Mouse (Mus musculus) urinary bladder, postnatal 0 days (tissue): ENCODE measurements around the gene Park7. TPM values are rescaled to one million over a fixed set of nuclear protein-coding genes. Genes with fewer than 3 reads are reported as not detected.

Experiments
- polyA plus RNA-seq: library from polyadenylated mRNA; unstranded; fragments of >200 nt; fragmentation: Nextera tagmentation; extraction: Ambion mirVana; gene quantifications from 2 replicates; pipeline ENCODE4 v1.2.1, GENCODE M21; 2015

Park7 gene
- polyA plus RNA-seq: 299 and 301 TPM in 2 replicates

GRCm38 (mm10) chr4:150914290-150914733 lies at the start of gene Park7, which contains the start of gene Tnfrsf9:
Gene Park7, minus strand, starts transcription at chr4:150914437.
Gene Tnfrsf9, plus strand, starts transcription at chr4:150914562.

GRCm38 (mm10) chr4:150853680-150854461 lies 60.4 kb downstream of the Park7 start, which contains the start of gene Errfi1:
Gene Errfi1, plus strand, starts transcription at chr4:150853919.

Other genes with a start within 250 kb of the Park7 start
- gene Errfi1, start 60.5 kb downstream of the Park7 start, polyA plus RNA-seq: 37.5 and 40.2 TPM in 2 replicates
- 1.2 and 1.8 TPM in 2 replicates for gene Tnfrsf9, start 125 bp upstream of the Park7 start, polyA plus RNA-seq
- not detected in 2 replicates for gene Uts2, start 82.7 kb upstream of the Park7 start, polyA plus RNA-seq
- gene Per3, start 130.2 kb upstream of the Park7 start, polyA plus RNA-seq: 4.4 and 4.8 TPM in 2 replicates
- gene Vamp3, start 143.5 kb upstream of the Park7 start, polyA plus RNA-seq: 106 and 117 TPM in 2 replicates
- not detected in 2 replicates for gene Gm13090, start 175.1 kb upstream of the Park7 start, polyA plus RNA-seq